Mouse (Mus musculus) splenic B cell, adult 2 months (primary cell): ENCODE data around the gene Gm20388.
"Not testable (repeated sequence)": the region's sequence is repeated elsewhere in the genome, so short reads cannot be mapped to it uniquely, and the experiment has no call there.

Source experiments
- DNase-seq: peaks from one replicate; pipeline ENCODE4 v3.0.0-alpha.2; 2011; ENCODE audit warnings: low read depth, low spot score
- H3K27me3 ChIP-seq: 2 replicates; pipeline ENCODE4 v1.6.1; 2012; ENCODE audit warnings: mild to moderate bottlenecking, low read length, moderate library complexity, mixed read lengths; ENCODE audit not compliant: control insufficient read depth, poor library complexity, insufficient read depth, severe bottlenecking
- H3K36me3 ChIP-seq: 2 replicates; pipeline ENCODE4 v1.6.1; 2012; ENCODE audit warnings: mild to moderate bottlenecking, low read length, moderate library complexity, mixed read lengths; ENCODE audit not compliant: control insufficient read depth, poor library complexity, insufficient read depth, severe bottlenecking

Gm20388 gene

DNA sequence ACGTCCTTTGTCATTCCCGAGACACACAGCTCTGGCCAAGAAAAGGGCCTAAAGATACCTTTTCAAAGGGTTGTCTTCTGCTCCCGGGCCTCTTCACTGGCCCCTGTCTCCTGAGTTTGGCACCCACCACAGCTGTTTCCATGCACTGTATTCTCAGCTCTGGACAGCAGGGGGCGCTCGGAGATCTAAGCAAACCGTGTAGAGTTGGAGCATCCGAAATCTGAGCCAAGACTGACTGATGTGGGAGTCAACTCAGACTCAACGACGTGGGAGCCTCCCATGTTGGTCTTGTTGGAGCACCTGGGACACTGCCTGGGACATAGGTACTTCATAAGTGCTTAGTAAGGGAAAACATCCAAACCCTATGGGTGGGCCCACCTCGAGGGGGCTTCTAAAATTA lies 767.8 kb downstream of the Gm20388 start:
- H3K27me3 ChIP-seq = no peaks in the 10 kb centered on the region
- peak; percentile 90 for DNase-seq
- H3K36me3 ChIP-seq = no peaks in the 10 kb centered on the region

DNA sequence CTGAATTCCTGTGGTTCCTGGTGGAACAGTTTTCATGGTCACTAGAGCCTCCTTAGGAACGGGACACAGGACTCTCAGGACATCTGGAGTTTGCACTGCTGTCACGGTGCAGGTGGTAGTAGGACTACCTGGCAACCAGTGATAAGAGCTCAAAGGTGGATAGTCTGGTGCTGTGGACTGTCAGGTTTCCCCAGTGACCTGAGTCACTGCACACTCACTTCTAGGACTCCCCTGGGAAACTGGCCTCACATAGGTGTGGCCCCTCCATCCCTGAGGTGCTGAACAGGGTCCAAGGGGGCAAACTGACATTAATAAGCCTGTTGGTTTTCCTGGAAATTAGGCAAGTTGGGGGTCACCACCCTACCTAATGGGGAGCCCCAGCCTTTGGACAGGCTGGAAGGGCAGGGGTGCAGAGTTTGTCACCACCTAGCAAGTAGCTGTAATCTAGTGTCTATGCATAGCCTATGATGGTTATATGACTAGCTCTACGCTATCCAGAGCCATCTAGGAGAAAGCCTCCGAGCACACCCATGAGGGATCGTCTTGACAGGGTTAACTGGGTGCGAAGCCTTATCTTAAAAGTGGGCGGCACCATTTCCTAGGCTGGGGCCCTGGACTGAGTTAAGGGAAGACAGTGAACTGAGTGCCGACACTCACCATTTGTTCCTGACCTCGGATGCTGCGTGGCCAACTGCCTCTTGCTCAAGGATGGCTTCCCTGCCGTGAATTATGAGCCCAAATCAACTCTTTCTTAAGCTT lies 769.2 kb downstream of the Gm20388 start:
- Histone ChIP-seq H3K36me3 (no peaks in the 10 kb centered on the region), H3K27me3 (no peaks in the 10 kb centered on the region)
- no peak for DNase-seq

DNA sequence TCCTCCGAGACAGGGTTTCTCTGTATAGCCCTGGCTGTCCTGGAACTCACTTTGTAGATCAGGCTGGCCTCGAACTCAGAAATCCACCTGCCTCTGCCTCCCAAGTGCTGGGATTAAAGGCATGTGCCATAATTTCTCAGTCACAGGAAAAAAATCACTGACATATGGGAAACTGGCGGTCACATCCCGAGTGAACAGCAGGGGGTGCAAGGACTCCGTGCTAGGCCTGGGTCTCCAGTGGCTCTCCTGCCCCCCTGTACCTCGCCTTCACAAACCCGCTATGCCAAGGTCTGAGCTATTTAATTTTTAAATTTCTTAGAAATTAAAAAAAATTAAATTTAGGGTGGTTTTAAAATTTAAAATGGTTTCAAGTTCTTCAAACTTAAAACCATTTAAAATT lies 769.8 kb downstream of the Gm20388 start:
- peak; percentile 78 for DNase-seq
- not testable (repeated sequence) for H3K36me3 ChIP-seq

DNA sequence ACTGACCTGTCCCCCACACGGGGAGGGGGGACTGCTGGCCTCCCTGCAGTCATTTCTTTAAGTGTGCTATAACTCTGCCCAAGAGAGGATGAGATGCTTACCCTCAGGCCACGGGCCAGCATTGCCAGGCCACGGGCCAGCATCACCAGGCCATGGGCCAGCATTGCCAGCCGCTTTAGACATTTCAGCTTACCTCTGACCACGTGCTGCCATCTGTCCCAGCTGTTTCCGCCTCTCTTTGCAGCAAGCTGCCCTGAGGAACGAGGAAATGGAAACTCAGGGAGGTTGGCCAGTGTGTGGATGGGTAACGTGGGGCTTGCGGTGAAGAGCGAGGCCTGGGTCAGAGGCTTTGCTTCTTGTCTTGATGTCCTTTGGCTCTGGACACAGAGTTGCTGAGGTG lies 770.5 kb downstream of the Gm20388 start:
- DNase-seq = no peak
- Histone ChIP-seq H3K27me3 (no peaks in the 10 kb centered on the region), H3K36me3 (no peaks in the 10 kb centered on the region)

More for the DNA sequence above, 769.8 kb downstream of the Gm20388 start:
- H3K27me3 ChIP-seq = not testable (repeated sequence)

DNA sequence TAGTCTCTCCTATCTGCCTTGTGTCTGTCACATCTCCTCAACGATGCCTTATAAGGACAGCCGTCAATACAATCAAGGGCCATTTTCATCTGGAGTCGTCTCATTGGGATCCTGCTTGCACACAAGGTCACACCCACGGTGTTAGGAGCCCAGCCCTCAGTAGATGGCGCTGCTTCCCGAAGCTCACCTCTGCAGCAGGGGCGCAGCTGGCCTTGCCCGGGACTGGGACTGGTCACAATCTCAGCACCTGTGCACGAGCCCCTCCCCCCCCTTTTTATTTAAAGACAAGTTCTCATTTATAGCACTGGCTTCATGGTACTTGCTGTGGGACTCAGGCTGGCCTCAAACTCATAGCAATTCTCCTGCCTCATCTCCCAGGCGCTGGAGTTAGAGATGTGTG lies 773.0 kb downstream of the Gm20388 start:
- Histone ChIP-seq H3K36me3 (no peaks in the 10 kb centered on the region), H3K27me3 (no peaks in the 10 kb centered on the region)
- DNase-seq = peak; percentile 92

DNA sequence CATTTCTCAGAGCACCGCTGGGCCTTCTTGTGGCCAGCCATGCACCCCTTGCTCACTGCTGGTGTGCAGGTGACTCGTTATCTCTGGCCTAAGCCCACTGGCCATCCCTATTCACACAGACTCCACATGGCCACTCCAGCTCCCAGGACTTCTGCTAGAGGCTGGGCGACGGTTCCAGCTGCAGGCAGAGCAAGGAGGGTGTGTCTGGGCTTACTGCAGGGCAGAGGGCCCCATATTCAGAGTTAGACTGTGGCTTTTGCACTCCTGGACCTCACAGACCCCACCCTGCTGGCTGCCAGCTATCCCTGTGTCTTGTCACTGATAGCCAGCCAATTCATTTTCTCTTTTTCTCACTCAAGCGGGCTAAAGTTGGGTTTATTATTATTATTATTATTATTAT lies 773.4 kb downstream of the Gm20388 start:
- no peaks in the 10 kb centered on the region for H3K36me3 ChIP-seq
- H3K27me3 ChIP-seq = no peaks in the 10 kb centered on the region
- no peak for DNase-seq

DNA sequence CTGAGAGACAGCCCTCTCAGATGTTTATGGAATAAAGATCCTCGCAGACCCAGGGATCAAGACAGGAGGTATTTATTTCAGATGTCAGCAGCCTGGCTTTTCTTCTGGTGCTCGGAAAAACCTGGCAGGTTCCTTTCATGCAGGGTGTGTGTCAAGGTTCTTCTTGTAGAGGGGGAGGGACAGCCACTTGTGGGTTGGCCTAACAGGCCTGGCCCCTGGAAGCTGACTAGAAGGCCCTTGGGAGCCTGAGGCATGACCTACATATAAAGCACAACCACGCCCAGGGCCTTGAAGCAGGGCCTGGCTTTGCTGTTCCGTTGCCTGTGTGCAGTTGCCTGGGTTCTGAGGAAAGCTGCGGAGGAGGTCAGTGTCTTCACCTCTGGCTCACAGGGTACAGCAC lies 774.5 kb downstream of the Gm20388 start:
- DNase-seq = peak; percentile 43
- H3K27me3 ChIP-seq = no peaks in the 10 kb centered on the region
- H3K36me3 ChIP-seq = no peaks in the 10 kb centered on the region

DNA sequence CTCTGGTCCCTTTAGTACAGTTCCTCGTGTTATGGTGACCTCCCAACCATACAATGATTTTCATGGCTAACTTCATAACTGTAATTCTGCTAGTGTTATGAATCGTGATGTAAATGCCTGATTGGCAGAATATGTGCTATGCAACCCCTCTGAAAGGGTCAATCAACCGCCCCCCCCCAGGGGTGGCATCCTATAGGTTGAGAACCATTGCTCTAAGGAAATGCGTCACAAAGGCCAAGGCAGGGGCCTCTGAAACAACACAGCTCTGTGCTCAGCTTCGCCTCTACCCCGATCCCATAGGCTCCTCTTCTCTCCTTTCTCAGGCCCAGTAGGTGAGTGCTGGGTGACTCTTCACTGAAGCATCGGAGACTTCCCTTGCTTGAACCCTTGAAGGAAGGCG lies 775.0 kb downstream of the Gm20388 start:
- Histone ChIP-seq H3K36me3 (no peaks in the 10 kb centered on the region), H3K27me3 (no peaks in the 10 kb centered on the region)
- DNase-seq = no peak

DNA sequence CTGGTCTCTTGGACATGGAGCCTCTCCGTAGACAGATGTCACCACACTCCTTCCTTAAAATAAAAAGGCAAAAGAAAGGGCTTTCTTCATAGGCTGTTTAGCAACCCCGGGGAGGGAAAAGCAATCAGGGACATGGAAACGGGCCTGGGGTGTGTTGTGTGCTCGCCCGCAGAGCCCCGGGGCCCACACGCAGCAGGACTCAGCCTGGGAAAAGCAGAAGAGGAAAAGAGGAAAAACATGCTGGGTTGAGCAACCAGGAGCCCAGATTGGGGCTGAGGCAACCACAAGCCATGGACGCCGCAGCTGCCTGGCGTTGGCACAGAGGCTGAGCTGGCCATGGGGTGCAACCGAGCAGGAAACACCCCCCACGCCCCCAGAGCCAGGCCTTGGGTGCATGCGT lies 775.4 kb downstream of the Gm20388 start:
- H3K36me3 ChIP-seq = no peaks in the 10 kb centered on the region
- DNase-seq = no peak
- no peaks in the 10 kb centered on the region for H3K27me3 ChIP-seq

DNA sequence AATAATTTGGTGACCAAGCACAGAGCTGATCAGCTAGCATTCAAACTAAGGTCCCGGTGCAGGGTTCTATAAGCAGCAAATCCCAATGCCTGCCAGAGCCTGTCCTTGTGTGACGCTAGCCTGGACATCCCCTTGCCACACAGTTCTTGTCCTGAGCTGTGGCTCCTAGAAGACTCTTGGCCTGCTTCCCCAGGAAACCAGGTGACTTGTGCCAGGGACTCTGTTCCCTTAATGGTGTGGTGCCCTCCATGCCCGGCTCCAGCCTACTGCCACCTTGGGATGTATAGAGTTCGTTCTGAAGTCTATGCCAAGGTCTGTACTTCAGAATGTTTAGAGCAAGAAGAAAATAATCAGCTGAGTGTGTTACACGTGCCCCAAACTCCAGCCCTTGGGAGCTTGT lies 775.9 kb downstream of the Gm20388 start:
- no peaks in the 10 kb centered on the region for H3K27me3 ChIP-seq
- no peaks in the 10 kb centered on the region for H3K36me3 ChIP-seq
- DNase-seq = no peak

DNA sequence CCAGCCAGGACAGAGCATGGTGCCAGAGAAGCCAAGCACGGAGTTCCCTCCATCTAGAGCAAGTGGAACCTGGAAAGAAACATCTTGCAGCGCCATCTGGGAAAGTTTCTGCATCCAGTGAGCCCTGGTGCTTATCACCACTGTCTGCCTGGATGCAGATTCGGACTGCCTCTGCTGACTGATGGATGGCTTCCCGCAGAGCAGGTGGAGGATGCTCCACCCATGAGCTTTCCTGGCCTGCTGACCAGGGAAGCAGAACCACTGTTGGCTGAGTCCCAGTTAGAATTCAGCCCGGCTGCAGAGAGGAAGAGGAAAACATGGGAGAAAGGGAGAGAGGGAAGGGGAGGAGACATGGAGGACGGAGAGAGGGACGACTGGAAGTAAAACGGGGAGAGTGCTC lies 777.1 kb downstream of the Gm20388 start:
- DNase-seq = no peak
- no peaks in the 10 kb centered on the region for H3K27me3 ChIP-seq
- H3K36me3 ChIP-seq = no peaks in the 10 kb centered on the region

DNA sequence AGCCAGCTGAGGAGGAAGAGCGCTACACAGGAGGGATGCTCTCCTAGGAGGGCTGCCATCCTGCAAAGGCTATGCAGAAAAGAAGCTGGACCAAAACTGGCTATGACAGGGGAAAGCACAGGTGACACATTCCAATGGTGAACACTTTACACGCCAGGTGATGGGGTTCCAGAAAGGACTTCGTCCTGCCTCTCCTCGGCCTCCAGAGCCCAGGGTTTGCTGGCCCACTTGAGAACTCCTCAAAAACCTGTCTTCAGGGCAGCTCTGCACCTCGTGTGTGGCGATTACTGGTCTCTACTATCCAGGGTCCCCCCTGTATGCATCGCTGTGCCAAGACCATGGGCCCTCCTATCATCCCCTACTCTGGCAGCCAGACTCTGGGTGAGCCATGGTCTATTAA lies 777.9 kb downstream of the Gm20388 start:
- no peaks in the 10 kb centered on the region for H3K27me3 ChIP-seq
- DNase-seq = no peak
- H3K36me3 ChIP-seq = no peaks in the 10 kb centered on the region

DNA sequence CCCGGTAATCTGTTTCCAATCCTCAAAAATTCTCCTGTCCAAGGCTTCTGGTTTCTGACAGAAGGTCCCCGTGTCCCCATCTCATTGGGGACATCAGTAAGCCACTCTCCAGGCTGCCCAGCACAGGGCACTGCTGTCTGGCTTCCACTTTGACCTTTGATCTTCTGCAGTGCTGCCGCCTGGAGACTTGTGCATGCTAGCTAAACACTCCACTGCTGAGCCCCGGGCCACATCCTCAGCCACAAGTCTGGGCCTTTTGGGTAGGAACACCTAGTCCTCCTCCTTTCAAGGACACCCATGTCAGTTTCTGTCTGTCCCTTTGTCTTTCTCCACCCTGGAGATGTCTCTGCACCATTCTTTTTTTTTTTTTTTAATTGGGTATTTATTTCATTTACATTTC lies 782.3 kb downstream of the Gm20388 start:
- no peak for DNase-seq
- no peaks in the 10 kb centered on the region for H3K27me3 ChIP-seq
- H3K36me3 ChIP-seq = no peaks in the 10 kb centered on the region

DNA sequence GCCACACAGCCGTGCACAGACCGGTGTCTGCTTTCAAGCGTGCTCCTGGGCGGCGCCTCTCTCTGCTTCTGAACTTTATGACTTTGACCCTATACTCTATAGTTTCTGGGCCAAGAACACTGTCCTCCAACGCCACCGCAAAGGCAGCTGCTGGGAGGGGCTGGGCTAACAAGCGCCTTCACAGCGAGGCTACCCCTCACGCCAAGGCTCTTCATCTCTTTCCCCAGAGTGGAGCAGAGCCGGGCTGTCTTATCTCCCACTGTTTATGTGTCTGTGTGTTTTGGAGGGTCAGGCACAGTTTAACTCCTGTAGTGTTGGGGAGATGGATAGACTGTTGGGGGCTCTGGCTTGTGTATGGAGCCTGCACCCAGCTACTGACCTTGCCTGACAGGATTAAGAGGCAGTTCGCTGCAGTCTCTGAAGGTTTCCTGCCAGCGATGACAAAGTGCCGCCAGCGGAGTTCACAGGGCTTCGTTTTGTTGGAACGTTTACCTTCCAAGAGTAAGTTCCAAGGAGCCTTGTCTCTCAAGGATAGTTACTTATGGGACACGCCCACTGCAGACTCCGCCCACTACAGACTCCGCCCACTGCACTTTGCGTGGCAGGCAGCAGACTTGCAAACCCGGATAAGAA lies 783.3 kb downstream of the Gm20388 start:
- peak; percentile 61 for DNase-seq
- Histone ChIP-seq H3K36me3 (no peaks in the 10 kb centered on the region), H3K27me3 (no peaks in the 10 kb centered on the region)

DNA sequence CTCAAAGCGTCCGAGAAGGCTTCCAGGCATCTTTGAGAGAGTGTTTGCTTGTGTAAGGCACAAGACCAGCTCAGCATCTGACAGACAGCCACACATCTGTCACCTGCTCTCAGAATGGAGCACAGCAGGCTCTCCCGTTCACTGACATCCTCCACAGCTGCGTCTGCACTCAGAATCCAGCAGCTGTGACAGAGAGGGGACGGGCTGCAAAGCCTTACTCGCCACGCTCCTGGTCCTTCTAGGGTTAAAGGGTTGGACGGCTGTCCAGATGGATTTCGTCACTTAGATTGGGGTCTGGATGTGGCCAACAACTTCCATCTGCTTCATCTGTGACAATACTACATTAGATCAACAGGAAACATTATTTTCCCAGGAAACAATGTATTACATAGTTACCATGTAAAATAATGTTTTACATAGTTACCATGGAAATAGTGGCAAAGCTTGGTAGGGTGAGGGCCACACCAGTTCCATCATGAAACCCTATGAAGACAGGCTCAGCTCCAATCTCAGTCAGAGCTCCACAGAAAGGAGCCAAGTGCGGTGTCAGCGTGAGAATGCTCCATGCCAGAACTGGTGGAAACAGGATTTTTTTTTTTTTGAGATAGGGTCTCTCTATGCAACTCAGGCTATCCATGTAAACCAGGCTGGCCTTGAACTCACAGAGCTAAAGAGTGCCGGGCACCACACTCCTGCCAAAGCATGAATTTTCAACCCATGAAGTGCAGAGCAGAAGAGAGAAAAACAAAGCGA lies 785.9 kb downstream of the Gm20388 start:
- no peak for DNase-seq
- Histone ChIP-seq H3K36me3 (no peaks in the 10 kb centered on the region), H3K27me3 (no peaks in the 10 kb centered on the region)
